In the genomic region with DNA sequence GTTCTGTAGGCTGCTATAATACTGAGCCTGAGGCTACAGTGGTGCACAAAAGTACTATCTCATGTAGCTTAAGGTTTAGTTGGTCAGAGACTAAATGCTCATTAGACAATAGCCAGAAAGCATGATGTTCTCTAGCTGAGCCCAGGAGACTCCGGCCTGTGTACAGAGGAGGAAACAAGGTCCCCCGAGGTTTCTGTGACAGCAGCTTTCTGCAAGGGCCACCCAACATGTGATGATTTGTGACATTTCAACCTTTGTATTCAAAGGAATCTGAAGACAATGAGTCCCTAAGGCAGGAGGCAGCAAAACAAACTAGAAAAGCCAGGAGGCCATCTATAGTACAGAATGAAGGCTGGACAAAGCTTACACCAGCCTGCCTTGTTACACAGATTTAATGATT, we compare ENCODE assay signal across 15 mouse cellular contexts.
A peak's percentile ranks its signal among the peaks of the same experiment; 100 is the strongest.
DNase-seq lines count a peak whose midpoint lies in the region; ATAC-seq and TF ChIP-seq lines count a peak whose summit lies in the region.
"Had no signal": no experiment of that assay in that cellular context is flagged by ENCODE, and none has a peak within 500 bp of the region (broad histone marks: within the 10 kb centered on the region; RNA-seq: fewer than 3 reads in every experiment).

No protein-coding gene starts in this region.

- no peak overlapping the region for H3K4me3 ChIP-seq in heart, embryonic 12.5 days
- H3K4me3 ChIP-seq in left cerebral cortex, adult 2 months, result no peak overlapping the region
- H3K4me3 ChIP-seq: erythroblast, embryonic 14.5 days; megakaryocyte, embryonic 14.5 days; myocyte had no signal

- no peaks in the 10 kb centered on the region for H3K36me3 ChIP-seq in heart, embryonic 12.5 days

- 49% methylated on average over 2 of the region's 2 CpGs for WGBS in heart, embryonic 12.5 days

- H3K4me2 ChIP-seq in heart, embryonic 12.5 days, result no peak overlapping the region

- no peak overlapping the region for H3K27ac ChIP-seq in heart, embryonic 12.5 days (ENCODE audit: poor library complexity, severe bottlenecking)
- peak overlapping the region; percentile 29; the same call in 1 of the 2 replicates for H3K27ac ChIP-seq in left cerebral cortex, adult 2 months

- H3K9me3 ChIP-seq in heart, embryonic 12.5 days (replicated peaks), result no peaks in the 10 kb centered on the region
- H3K9me3 ChIP-seq: megakaryocyte, embryonic 14.5 days had no signal

- TF ChIP-seq CTCF in left cerebral cortex, adult 2 months (IDR thresholded peaks at IDR 0.05), result no peak

- DNase-seq in heart, adult 9 months (ENCODE audit: low spot score in 2 of 2), result peak; percentile 28 to 65
- no peak for DNase-seq in left cerebral cortex, adult 2 months (ENCODE audit: extremely low spot score in 1 of 2, low spot score in 2 of 2)
- no peak for DNase-seq in left cerebral cortex, postnatal 25 days (ENCODE audit: low spot score in 2 of 2)
- DNase-seq in embryo, embryonic 10.5 days (ENCODE audit: low spot score), result peak; percentile 41
- peak; percentile 17 for DNase-seq in heart, postnatal 25 days (ENCODE audit: low spot score)
- DNase-seq in spleen, adult 18-20 months, result no peak
- no peak for DNase-seq in testis, postnatal 10 days (ENCODE audit: low spot score)
- DNase-seq: cerebellum, adult 2 months; right cerebral cortex, postnatal 4 days; thymus, postnatal 4 days had no signal

- no peaks in the 10 kb centered on the region for H3K27me3 ChIP-seq in heart, embryonic 12.5 days (replicated peaks)
- H3K27me3 ChIP-seq: megakaryocyte, embryonic 14.5 days had no signal

- no peak overlapping the region for H3K9ac ChIP-seq in heart, embryonic 12.5 days

- no peaks in the 10 kb centered on the region for H3K4me1 ChIP-seq in heart, embryonic 12.5 days (replicated peaks)

- intact Hi-C loops in left cerebral cortex, adult 2 months (cut with DNase I), result no loop called here
- intact Hi-C loops in left cerebral cortex, postnatal 25 days (cut with DNase I), result no loop called here
- intact Hi-C loops in heart, postnatal 25 days (cut with DNase I), result no loop called here

- ATAC-seq in heart, embryonic 12.5 days (ENCODE audit: insufficient number of reproducible peaks, low FRiP score), result no peak
- ATAC-seq: lung, postnatal 0 days had no signal

Comparison
In these comparisons a context has a peak if more than half of its experiments do, and no peak if none do; other contexts are left out.
1. DNase-seq: peak in heart, adult 9 months (2 of 2), embryo, embryonic 10.5 days (single experiment) and heart, postnatal 25 days (single experiment); none in left cerebral cortex, adult 2 months (0 of 2), left cerebral cortex, postnatal 25 days (0 of 2), spleen, adult 18-20 months (0 of 2) and testis, postnatal 10 days (single experiment).